Mouse (Mus musculus) liver, embryonic 13.5 days (tissue): ENCODE measurements around the gene Casc1. TPM values are rescaled to one million over a fixed set of nuclear protein-coding genes. Genes with fewer than 3 reads are reported as not detected.

ENCODE experiments used
- ATAC-seq: fragments of 200-750 bp; cut with Nextera tagmentation; 2 replicates; pipeline ENCODE4 v1.8.0; 2017; ENCODE audit warnings: low read depth, mild to moderate bottlenecking, moderate number of reproducible peaks, moderate library complexity
- DNase-seq: peaks from one replicate; pipeline ENCODE4 v3.0.0; 2022
- H3K27ac ChIP-seq: fragments of 300-500 bp; sonication (generic); 2 replicates; pipeline ENCODE4 v1.5.1; 2015; ENCODE audit warnings: moderate library complexity, mild to moderate bottlenecking, inconsistent platforms
- H3K27me3 ChIP-seq: fragments of 300-500 bp; sonication (generic); 2 replicates; pipeline ENCODE4 v1.6.1; 2015; ENCODE audit warnings: mild to moderate bottlenecking, inconsistent platforms
- H3K36me3 ChIP-seq: fragments of 300-500 bp; sonication (generic); 2 replicates; pipeline ENCODE4 v1.6.1; 2015; ENCODE audit warnings: mild to moderate bottlenecking, inconsistent platforms
- H3K4me1 ChIP-seq: fragments of 300-500 bp; sonication (generic); replicated peaks from 2 replicates; pipeline ENCODE4 v1.6.1; 2015; ENCODE audit warnings: inconsistent platforms
- H3K4me2 ChIP-seq: fragments of 300-500 bp; sonication (generic); 2 replicates; pipeline ENCODE4 v1.6.1; 2015; ENCODE audit warnings: inconsistent platforms, mild to moderate bottlenecking, moderate library complexity
- H3K4me3 ChIP-seq: fragments of 300-500 bp; sonication (generic); replicated peaks from 2 replicates; pipeline ENCODE4 v1.5.1; 2015; ENCODE audit warnings: mild to moderate bottlenecking, inconsistent platforms
- H3K9ac ChIP-seq: fragments of 300-500 bp; sonication (generic); 2 replicates; pipeline ENCODE4 v1.6.1; 2015; ENCODE audit warnings: mild to moderate bottlenecking, inconsistent platforms
- H3K9me3 ChIP-seq: fragments of 300-500 bp; sonication (generic); replicated peaks from 2 replicates; pipeline ENCODE4 v1.6.1; 2016; ENCODE audit warnings: inconsistent platforms
- WGBS: fragments of 180-500 bp; shearing (Covaris S2); methylation state at CpG from one replicate; pipeline ENCODE4 v1.1.7; 2015; ENCODE audit not compliant: insufficient replicate concordance; 5-methylcytosine and 5-hydroxymethylcytosine counted together
- polyA plus RNA-seq: library from polyadenylated mRNA; unstranded; fragments of >200 nt; fragmentation: Nextera tagmentation; extraction: Ambion mirVana; gene quantifications from 2 replicates; pipeline ENCODE4 v1.2.1, GENCODE M21; 2015

Casc1 gene
- polyA plus RNA-seq, 1 experiment from 2014 or later, result 0.10 TPM

DNA sequence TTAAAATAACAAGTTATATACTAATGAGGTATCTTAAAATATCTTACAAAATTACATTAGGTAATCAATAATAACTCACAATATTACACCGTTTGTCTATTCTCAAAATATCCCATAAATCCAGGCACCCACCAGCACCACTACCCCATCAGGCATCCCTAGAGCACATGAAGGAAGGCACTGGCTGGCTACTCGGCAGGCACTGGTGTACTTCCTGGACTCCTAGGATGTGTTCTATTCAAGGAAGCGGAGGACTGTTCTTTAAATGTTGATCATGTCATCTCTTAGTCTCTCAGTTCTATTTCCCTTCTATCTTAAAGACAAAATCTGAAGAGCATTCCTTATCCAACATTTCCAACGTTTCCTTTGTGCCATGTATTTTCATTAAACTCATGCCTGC lies 26.3 kb upstream of the Casc1 start:
- peaks cover 46% of the 10 kb centered on the region for H3K36me3 ChIP-seq
- no peaks in the 10 kb centered on the region for H3K27me3 ChIP-seq
- 70% methylated on average over 4 of the region's 4 CpGs for WGBS
- H3K9me3 ChIP-seq, result no peaks in the 10 kb centered on the region
- no peak for ATAC-seq
- H3K4me2 ChIP-seq, result no peak overlapping the region
- no peak overlapping the region for H3K4me3 ChIP-seq
- 0 out of 2 replicates have a peak, but pooled peaks cover 4% of the 10 kb centered on the region for H3K4me1 ChIP-seq
- H3K27ac ChIP-seq, result no peak overlapping the region
- H3K9ac ChIP-seq, result no peak overlapping the region
- no peak for DNase-seq

GRCm38 (mm10) chr6:145235367-145235766 lies 24.6 kb upstream of the Casc1 start:
- 79% methylated on average over 6 of the region's 6 CpGs for WGBS
- H3K4me1 ChIP-seq, result 0 out of 2 replicates have a peak, but pooled peaks cover 4% of the 10 kb centered on the region
- no peaks in the 10 kb centered on the region for H3K27me3 ChIP-seq

GRCm38 (mm10) chr6:145234391-145234790 lies 23.6 kb upstream of the Casc1 start:
- H3K27ac ChIP-seq, result no peak overlapping the region
- H3K4me1 ChIP-seq, result 0 out of 2 replicates have a peak, but pooled peaks cover 4% of the 10 kb centered on the region
- DNase-seq (no peak), ATAC-seq (no peak)
- WGBS, result 89% methylated on average over 1 of the region's 1 CpGs
- H3K4me2 ChIP-seq, result no peak overlapping the region
- H3K36me3 ChIP-seq, result peaks cover 43% of the 10 kb centered on the region
- no peaks in the 10 kb centered on the region for H3K9me3 ChIP-seq
- H3K4me3 ChIP-seq, result no peak overlapping the region
- H3K9ac ChIP-seq, result no peak overlapping the region
- no peaks in the 10 kb centered on the region for H3K27me3 ChIP-seq

More at GRCm38 (mm10) chr6:145235367-145235766, 24.6 kb upstream of the Casc1 start:
- H3K36me3 ChIP-seq, result peaks cover 48% of the 10 kb centered on the region
- no peak overlapping the region for H3K27ac ChIP-seq
- no peak overlapping the region for H3K4me2 ChIP-seq
- DNase-seq (no peak), ATAC-seq (no peak)
- no peak overlapping the region for H3K9ac ChIP-seq
- H3K9me3 ChIP-seq, result no peaks in the 10 kb centered on the region
- no peak overlapping the region for H3K4me3 ChIP-seq

DNA sequence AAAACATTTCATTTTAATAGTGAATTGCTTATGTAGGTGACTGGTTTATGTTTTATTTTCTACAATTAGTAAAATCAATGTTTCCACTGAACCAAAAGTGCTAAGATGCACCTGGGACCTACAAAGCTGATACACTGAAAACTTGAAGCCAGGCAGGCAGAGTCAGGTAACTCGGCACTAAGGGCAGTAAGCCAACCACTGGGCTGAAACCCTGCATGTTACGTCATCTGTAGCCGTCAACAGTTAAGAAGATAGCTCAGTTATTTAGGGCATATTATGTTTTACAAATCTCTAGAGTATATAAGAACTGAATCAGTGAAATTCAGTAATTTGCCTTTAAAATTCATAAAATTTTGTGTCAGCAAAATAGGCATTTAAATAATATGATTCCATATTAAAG lies 15.5 kb upstream of the Casc1 start:
- Histone ChIP-seq H3K4me3 (no peak overlapping the region), H3K4me2 (no peak overlapping the region), H3K9me3 (no peaks in the 10 kb centered on the region), H3K36me3 (peaks cover 32% of the 10 kb centered on the region), H3K4me1 (no peaks in the 10 kb centered on the region), H3K27ac (no peak overlapping the region), H3K27me3 (no peaks in the 10 kb centered on the region), H3K9ac (no peak overlapping the region)
- WGBS, result 81% methylated on average over 3 of the region's 3 CpGs
- DNase-seq (no peak), ATAC-seq (no peak)

DNA sequence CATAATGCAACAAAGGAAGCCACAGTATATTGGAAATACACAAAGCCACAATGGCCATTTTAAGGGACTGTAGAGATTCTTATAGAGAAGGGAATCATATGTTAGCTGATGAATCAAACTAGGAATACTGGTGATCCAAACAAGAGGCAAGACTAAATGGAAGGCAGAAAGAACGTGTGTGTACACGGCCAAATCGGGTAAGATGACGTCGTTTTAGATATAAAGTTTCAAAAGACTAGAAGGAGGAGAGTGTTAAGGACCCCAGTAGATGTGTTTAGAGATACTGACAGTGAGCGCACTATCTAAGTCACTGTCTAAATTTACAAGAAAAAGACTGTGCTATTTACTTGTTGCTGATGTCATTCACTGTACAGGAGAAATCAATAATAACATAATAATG lies 13.4 kb upstream of the Casc1 start:
- Histone ChIP-seq H3K9me3 (no peaks in the 10 kb centered on the region), H3K36me3 (peaks cover 34% of the 10 kb centered on the region), H3K27ac (no peak overlapping the region), H3K4me3 (no peak overlapping the region), H3K27me3 (no peaks in the 10 kb centered on the region), H3K9ac (no peak overlapping the region), H3K4me1 (no peaks in the 10 kb centered on the region), H3K4me2 (no peak overlapping the region)
- no peak for ATAC-seq
- no peak for DNase-seq
- 87% methylated on average over 6 of the region's 6 CpGs for WGBS

DNA sequence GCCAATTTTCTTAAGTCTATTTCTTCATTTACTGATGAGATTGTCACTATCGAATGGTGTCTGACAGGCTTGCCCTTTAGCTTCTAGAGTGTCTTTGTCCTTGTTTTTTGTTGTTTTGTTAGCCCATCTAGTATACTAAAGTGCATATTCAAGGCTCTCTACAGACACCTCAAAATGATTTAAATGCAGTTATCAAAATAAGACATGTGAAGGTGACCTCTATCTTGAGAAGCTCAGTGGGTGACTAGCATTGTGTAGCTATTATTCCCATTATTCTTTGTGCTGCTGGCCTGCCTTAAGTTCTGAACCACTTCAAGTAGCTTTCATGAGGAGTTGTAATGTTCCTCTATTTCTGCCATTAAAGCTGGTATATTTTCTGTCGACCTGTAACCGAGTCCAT lies 5.0 kb upstream of the Casc1 start:
- no peak for ATAC-seq
- peaks cover 19% of the 10 kb centered on the region for H3K36me3 ChIP-seq
- H3K4me2 ChIP-seq, result no peak overlapping the region
- 82% methylated on average over 3 of the region's 3 CpGs for WGBS
- H3K9ac ChIP-seq, result no peak overlapping the region
- no peaks in the 10 kb centered on the region for H3K27me3 ChIP-seq
- peaks cover 18% of the 10 kb centered on the region for H3K4me1 ChIP-seq
- DNase-seq, result no peak
- no peaks in the 10 kb centered on the region for H3K9me3 ChIP-seq
- H3K27ac ChIP-seq, result no peak overlapping the region
- H3K4me3 ChIP-seq, result no peak overlapping the region

DNA sequence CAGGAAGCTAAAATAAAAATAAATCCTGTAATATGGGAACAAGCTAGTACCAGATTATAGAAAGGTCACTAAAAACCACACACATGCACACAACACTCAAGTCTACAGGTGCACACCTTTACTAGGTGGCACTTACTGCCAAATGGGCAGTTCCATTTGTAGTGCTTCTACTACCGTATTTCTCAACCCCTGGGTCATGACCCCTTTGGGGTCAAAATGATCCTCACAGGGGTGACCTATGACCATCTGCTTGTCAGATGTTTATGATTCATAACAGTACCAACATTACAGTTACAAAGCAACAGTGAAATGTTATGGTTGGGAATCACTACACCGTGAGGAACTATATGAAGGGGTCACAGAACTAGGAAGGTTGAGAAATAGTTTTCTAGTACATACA lies 3.1 kb upstream of the Casc1 start:
- no peak overlapping the region for H3K27ac ChIP-seq
- no peak overlapping the region for H3K9ac ChIP-seq
- peaks cover 26% of the 10 kb centered on the region for H3K4me1 ChIP-seq
- 80% methylated on average over 2 of the region's 2 CpGs for WGBS
- H3K36me3 ChIP-seq, result peaks cover 8% of the 10 kb centered on the region
- no peaks in the 10 kb centered on the region for H3K27me3 ChIP-seq
- no peak for DNase-seq
- no peak overlapping the region for H3K4me3 ChIP-seq
- no peak for ATAC-seq
- no peaks in the 10 kb centered on the region for H3K9me3 ChIP-seq
- H3K4me2 ChIP-seq, result no peak overlapping the region

DNA sequence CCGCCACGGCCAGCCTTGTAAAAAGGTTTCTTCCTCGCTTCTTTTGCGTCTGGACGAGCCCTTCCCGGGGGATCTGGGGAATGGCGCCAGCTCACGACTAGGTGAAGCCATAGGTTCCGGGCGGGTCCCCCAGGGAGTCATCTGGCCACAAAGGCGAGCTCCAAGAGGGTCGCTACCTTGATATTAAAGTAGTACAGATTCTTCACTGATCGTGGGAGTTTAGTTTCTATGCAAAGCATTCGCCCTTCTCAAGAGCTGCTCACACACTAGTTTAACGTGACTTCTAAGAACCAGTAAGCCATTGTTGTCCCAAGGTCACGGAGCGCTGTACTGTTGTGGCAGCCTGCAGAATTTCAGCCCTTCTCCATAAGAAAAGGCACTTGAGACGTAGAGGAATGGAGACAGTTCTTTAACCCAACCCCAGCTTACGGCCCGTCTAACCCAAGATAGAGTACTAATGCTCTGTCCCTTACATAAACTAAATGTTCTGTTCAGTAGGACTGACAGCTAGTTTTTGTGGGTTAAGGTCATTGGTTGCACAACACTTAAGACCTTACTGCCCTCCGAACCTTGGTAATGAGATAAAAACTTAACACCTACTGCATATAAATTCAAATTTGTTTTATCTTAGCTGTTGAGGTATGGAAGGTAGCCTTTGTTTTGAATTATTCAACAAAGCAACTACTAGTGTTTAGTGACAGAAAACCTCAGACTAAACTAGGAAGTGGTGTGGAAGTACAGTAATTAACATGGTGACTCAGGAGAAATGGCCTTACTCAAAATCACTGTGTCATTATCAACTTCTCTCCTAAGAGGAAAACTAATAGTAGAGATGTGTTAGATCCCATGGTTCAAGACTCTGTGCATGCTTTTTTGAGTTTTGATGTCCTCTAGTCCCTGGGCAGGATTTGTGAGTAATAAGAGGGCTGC lies 836 bp upstream of the Casc1 start:
- ATAC-seq (no peak), DNase-seq (peak; percentile 14)
- Histone ChIP-seq H3K36me3 (no peaks in the 10 kb centered on the region), H3K27ac (peak overlapping the region; percentile 88), H3K4me2 (peak overlapping the region; percentile 91), H3K4me3 (peak overlapping the region; percentile 85), H3K27me3 (no peaks in the 10 kb centered on the region), H3K9ac (peak overlapping the region; percentile 93), H3K4me1 (peaks cover 26% of the 10 kb centered on the region), H3K9me3 (no peaks in the 10 kb centered on the region)
- 1% methylated on average over 21 of the region's 21 CpGs for WGBS

GRCm38 (mm10) chr6:145210056-145210680 lies 637 bp downstream of the Casc1 start:
- Histone ChIP-seq H3K4me1 (peaks cover 26% of the 10 kb centered on the region), H3K27me3 (no peaks in the 10 kb centered on the region), H3K9ac (0 out of 2 replicates have a peak overlapping the region, but pooled peaks have one; percentile 42), H3K36me3 (no peaks in the 10 kb centered on the region), H3K4me2 (peak overlapping the region; percentile 91), H3K27ac (peak overlapping the region; percentile 40; the same call in 1 of the 2 replicates), H3K4me3 (peak overlapping the region; percentile 85), H3K9me3 (no peaks in the 10 kb centered on the region)
- 38% methylated on average over 8 of the region's 8 CpGs for WGBS
- no peak for DNase-seq
- no peak for ATAC-seq

DNA sequence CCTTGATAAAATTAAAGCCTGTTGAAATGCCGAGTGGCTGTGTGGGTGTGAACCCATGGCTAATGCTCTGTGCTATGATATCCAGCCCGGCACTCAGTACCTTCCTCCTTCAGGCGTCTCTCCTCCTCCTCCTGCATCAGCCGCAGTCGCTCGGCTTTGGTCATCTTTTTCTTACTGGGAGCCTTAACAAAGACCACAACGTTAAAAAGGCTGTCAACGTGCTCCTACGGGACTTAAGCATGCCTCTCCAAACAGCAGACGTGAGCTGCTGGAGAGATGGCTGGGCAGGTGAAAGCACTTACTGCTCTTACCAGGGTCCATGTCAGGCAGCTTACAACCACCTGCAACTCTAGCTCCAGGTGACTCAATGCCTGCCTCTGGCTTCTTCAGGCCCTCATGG lies 5.7 kb downstream of the Casc1 start:
- WGBS, result 69% methylated on average over 10 of the region's 10 CpGs
- Histone ChIP-seq H3K27ac (no peak overlapping the region), H3K9ac (no peak overlapping the region), H3K27me3 (no peaks in the 10 kb centered on the region), H3K36me3 (no peaks in the 10 kb centered on the region), H3K4me2 (no peak overlapping the region), H3K9me3 (no peaks in the 10 kb centered on the region), H3K4me1 (peaks cover 2% of the 10 kb centered on the region), H3K4me3 (no peak overlapping the region)
- no peak for ATAC-seq
- no peak for DNase-seq

DNA sequence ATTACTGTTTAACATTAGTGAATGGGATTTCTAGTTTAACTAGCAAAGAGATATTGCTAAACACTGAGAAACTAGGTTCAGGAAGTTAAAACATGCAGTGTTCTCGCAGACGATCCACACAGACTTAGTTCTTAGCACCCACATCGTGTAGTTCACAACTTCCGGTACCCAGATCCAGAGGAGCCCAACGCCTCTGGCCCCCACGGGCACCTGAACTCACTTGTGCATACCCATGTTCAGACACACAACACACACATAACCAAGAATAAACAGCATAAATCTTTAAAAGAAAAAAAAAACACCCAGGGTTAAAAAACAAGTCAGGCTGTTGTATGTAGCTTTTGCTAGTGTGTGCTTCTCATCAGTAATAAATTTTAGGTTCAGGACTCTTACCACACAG lies 6.4 kb downstream of the Casc1 start:
- DNase-seq, result no peak
- no peak overlapping the region for H3K9ac ChIP-seq
- H3K4me1 ChIP-seq, result no peaks in the 10 kb centered on the region
- no peaks in the 10 kb centered on the region for H3K36me3 ChIP-seq
- no peaks in the 10 kb centered on the region for H3K27me3 ChIP-seq
- no peaks in the 10 kb centered on the region for H3K9me3 ChIP-seq
- WGBS, result 73% methylated on average over 6 of the region's 6 CpGs
- ATAC-seq, result no peak
- no peak overlapping the region for H3K4me3 ChIP-seq
- H3K27ac ChIP-seq, result no peak overlapping the region
- H3K4me2 ChIP-seq, result no peak overlapping the region
